ENCODE assay signal across 29 mouse cellular contexts in genomic region chr13:70836246-70836645, GRCm38 (mm10). TPM values are rescaled to one million over a fixed set of nuclear protein-coding genes. Genes with fewer than 3 reads are reported as not detected.
DNase-seq lines count a peak whose midpoint lies in the region; ATAC-seq and TF ChIP-seq lines count a peak whose summit lies in the region.
"Had no signal": no experiment of that assay in that cellular context is flagged by ENCODE, and none has a peak within 500 bp of the region (broad histone marks: within the 10 kb centered on the region; RNA-seq: fewer than 3 reads in every experiment).

No protein-coding gene starts in this region.

- no peak for ATAC-seq in kidney, postnatal 0 days (replicated peaks; ENCODE audit: low FRiP score, low read depth)
- ATAC-seq in stomach, embryonic 14.5 days (ENCODE audit: insufficient number of reproducible peaks, insufficient read depth, low FRiP score, low read depth): peak; percentile 48; the same call in 1 of the 2 replicates
- ATAC-seq in stomach, postnatal 0 days (ENCODE audit: low FRiP score, low TSS enrichment): no peak
- ATAC-seq: forebrain, embryonic 15.5 days; hindbrain, embryonic 16.5 days; intestine, embryonic 16.5 days had no signal

- peak; percentile 29 for DNase-seq in kidney, postnatal 0 days (ENCODE audit: low spot score)
- no peak for DNase-seq in kidney, adult 2 months
- DNase-seq in stomach, postnatal 0 days (ENCODE audit: low spot score): no peak
- DNase-seq in CH12.LX (ENCODE audit: extremely low read depth) (no peak), adipocyte (ENCODE audit: low spot score) (no peak)
- DNase-seq in frontal cortex, postnatal 10 days (ENCODE audit: low spot score in 2 of 2): no peak
- DNase-seq: adrenal gland, adult 2 months; adrenal gland, postnatal 14 days; cerebellum, adult 11-12 months; cerebellum, adult 8-10 months; cerebellum, postnatal 10 days; cerebellum, postnatal 36 days; embryo, embryonic 11 days; gastrocnemius, postnatal 25 days; heart, adult 18-20 months; heart, postnatal 10 days; heart, postnatal 36 days had no signal

- TF ChIP-seq RAD21 in CH12.LX (IDR thresholded peaks at IDR 0.05; ENCODE audit: low read depth, low read length): no peak

- peaks cover 16% of the 10 kb centered on the region for H3K4me1 ChIP-seq in kidney, postnatal 0 days (replicated peaks; ENCODE audit: insufficient read depth, low read length)
- no peaks in the 10 kb centered on the region for H3K4me1 ChIP-seq in kidney, adult 2 months (ENCODE audit: control insufficient read depth, insufficient read depth, low read length)
- H3K4me1 ChIP-seq in stomach, embryonic 14.5 days (ENCODE audit: control insufficient read depth, insufficient read depth, low read length): peaks cover 1% of the 10 kb centered on the region; the same call in 1 of the 2 replicates
- no peaks in the 10 kb centered on the region for H3K4me1 ChIP-seq in stomach, postnatal 0 days (replicated peaks; ENCODE audit: control insufficient read depth, insufficient read depth)
- peaks cover 0 to 14% of the 10 kb centered on the region in 2 experiments; a peak in 2 of 4 replicates for H3K4me1 ChIP-seq in CH12.LX (ENCODE audit: control insufficient read depth in 1 of 2, insufficient read depth in 2 of 2)
- H3K4me1 ChIP-seq: embryonic facial prominence, embryonic 15.5 days had no signal

- in situ Hi-C loops in CH12.LX (cut with MboI; ENCODE audit: low pct_ligation_motif_present, low pct_unique_long_range_greater_than_20kb, low sequenced_read_pairs): loop anchor here (5.0 kb wide), 1 partner anchor 194 kb away; no protein-coding TSS in a partner anchor

- no peaks in the 10 kb centered on the region for H3K27me3 ChIP-seq in kidney, postnatal 0 days (ENCODE audit: insufficient read depth, low read length)
- no peaks in the 10 kb centered on the region; the same call in 1 of the 2 replicates for H3K27me3 ChIP-seq in kidney, adult 2 months (replicated peaks; ENCODE audit: control insufficient read depth, insufficient read depth, low read length)
- peaks cover 5% of the 10 kb centered on the region; the same call in 1 of the 2 replicates for H3K27me3 ChIP-seq in stomach, embryonic 14.5 days (ENCODE audit: control insufficient read depth, insufficient read depth, low read length)
- H3K27me3 ChIP-seq in stomach, postnatal 0 days (ENCODE audit: control insufficient read depth, insufficient read depth, low read length): peaks cover 3% of the 10 kb centered on the region; the same call in 1 of the 2 replicates
- H3K27me3 ChIP-seq in CH12.LX (replicated peaks) (peaks cover 1% of the 10 kb centered on the region), myocyte (ENCODE audit: control insufficient read depth, insufficient read depth, insufficient read length) (peaks cover 10% of the 10 kb centered on the region)

- H3K4me2 ChIP-seq in kidney, postnatal 0 days (ENCODE audit: low read length): no peak overlapping the region
- no peak overlapping the region for H3K4me2 ChIP-seq in stomach, embryonic 14.5 days (replicated peaks; ENCODE audit: low read depth, low read length)
- H3K4me2 ChIP-seq in stomach, postnatal 0 days (replicated peaks; ENCODE audit: low read depth): no peak overlapping the region
- H3K4me2 ChIP-seq in CH12.LX (ENCODE audit: insufficient read depth, low read depth, poor library complexity, severe bottlenecking) (no peak overlapping the region), myocyte (ENCODE audit: low read depth) (peak overlapping the region; percentile 28)
- H3K4me2 ChIP-seq: embryonic facial prominence, embryonic 15.5 days; forebrain, embryonic 12.5 days; forebrain, embryonic 15.5 days; heart, embryonic 12.5 days; heart, embryonic 15.5 days; hindbrain, embryonic 13.5 days had no signal

- no peak for TF ChIP-seq CTCF in kidney, postnatal 0 days (IDR thresholded peaks at IDR 0.05; ENCODE audit: low read depth)
- no peak for TF ChIP-seq CTCF in kidney, adult 2 months (conservative IDR thresholded peaks at IDR 0.05; ENCODE audit: insufficient read depth, insufficient read length, low read depth, low read length)
- TF ChIP-seq CTCF in stomach, postnatal 0 days (IDR thresholded peaks at IDR 0.05; ENCODE audit: low read depth): no peak
- no peak for TF ChIP-seq CTCF in CH12.LX (conservative IDR thresholded peaks at IDR 0.05 in 1 of 2, IDR thresholded peaks at IDR 0.05 in 1 of 2; ENCODE audit: low read depth in 2 of 2, low read length in 2 of 2)

- H3K79me2 ChIP-seq in CH12.LX (replicated peaks; ENCODE audit: control insufficient read depth, extremely low read depth, insufficient read depth, poor library complexity, severe bottlenecking) (no peaks in the 10 kb centered on the region), myocyte (ENCODE audit: control insufficient read depth, insufficient read depth) (no peaks in the 10 kb centered on the region)

- H3K9ac ChIP-seq in kidney, postnatal 0 days (ENCODE audit: low read depth, low read length): no peak overlapping the region
- H3K9ac ChIP-seq in stomach, embryonic 14.5 days (replicated peaks; ENCODE audit: low read depth, low read length): no peak overlapping the region
- H3K9ac ChIP-seq in stomach, postnatal 0 days (ENCODE audit: low read length): no peak overlapping the region
- H3K9ac ChIP-seq in CH12.LX (ENCODE audit: insufficient read depth, low read depth): no peak overlapping the region
- H3K9ac ChIP-seq: embryonic facial prominence, embryonic 15.5 days; forebrain, embryonic 12.5 days; forebrain, embryonic 15.5 days; heart, embryonic 12.5 days; heart, embryonic 15.5 days; hindbrain, embryonic 13.5 days had no signal

- H3K36me3 ChIP-seq in kidney, postnatal 0 days (ENCODE audit: insufficient read depth, low read length): no peaks in the 10 kb centered on the region
- no peaks in the 10 kb centered on the region for H3K36me3 ChIP-seq in kidney, adult 2 months (ENCODE audit: control insufficient read depth, insufficient read depth, low read length)
- no peaks in the 10 kb centered on the region for H3K36me3 ChIP-seq in stomach, embryonic 14.5 days (ENCODE audit: control insufficient read depth, insufficient read depth, low read length)
- no peaks in the 10 kb centered on the region for H3K36me3 ChIP-seq in stomach, postnatal 0 days (ENCODE audit: control insufficient read depth, insufficient read depth, low read length)
- H3K36me3 ChIP-seq in CH12.LX (replicated peaks in 1 of 2; ENCODE audit: control insufficient read depth in 1 of 2, insufficient read depth in 1 of 2, low read length in 1 of 2): no peaks in the 10 kb centered on the region
- H3K36me3 ChIP-seq in myocyte (ENCODE audit: control insufficient read depth, insufficient read depth): no peaks in the 10 kb centered on the region
- H3K36me3 ChIP-seq: embryonic facial prominence, embryonic 15.5 days; forebrain, embryonic 12.5 days; forebrain, embryonic 15.5 days; heart, embryonic 12.5 days; heart, embryonic 15.5 days; hindbrain, embryonic 10.5 days; hindbrain, embryonic 13.5 days had no signal

- no peak for TF ChIP-seq EP300 in stomach, postnatal 0 days (optimal IDR thresholded peaks at IDR 0.05)
- no peak for TF ChIP-seq EP300 in CH12.LX (IDR thresholded peaks at IDR 0.05; ENCODE audit: low read length)

- no peak overlapping the region for H3K4me3 ChIP-seq in kidney, postnatal 0 days (replicated peaks; ENCODE audit: low read depth, low read length)
- H3K4me3 ChIP-seq in kidney, adult 2 months (ENCODE audit: insufficient read depth, low read depth, low read length): no peak overlapping the region
- no peak overlapping the region for H3K4me3 ChIP-seq in stomach, embryonic 14.5 days (ENCODE audit: low read depth, low read length)
- no peak overlapping the region for H3K4me3 ChIP-seq in stomach, postnatal 0 days (ENCODE audit: low read depth, low read length)
- H3K4me3 ChIP-seq in CH12.LX (replicated peaks in 1 of 3; ENCODE audit: low read depth in 2 of 3, low read length in 2 of 3, poor library complexity in 1 of 3) (no peak overlapping the region), myocyte (no peak overlapping the region)
- H3K4me3 ChIP-seq: embryonic facial prominence, embryonic 15.5 days; forebrain, embryonic 12.5 days; forebrain, embryonic 15.5 days; heart, embryonic 12.5 days; heart, embryonic 15.5 days; hindbrain, embryonic 10.5 days; hindbrain, embryonic 13.5 days had no signal

- dilution Hi-C loops in CH12.LX (cut with MboI; ENCODE audit: extremely low pct_ligation_motif_present, extremely low pct_unique_long_range_greater_than_20kb, low sequenced_read_pairs): no loop called here

- no peak overlapping the region for H3ac ChIP-seq in myocyte (ENCODE audit: control insufficient read depth, insufficient read length)

- WGBS in kidney, postnatal 0 days: 53% methylated on average over 7 of the region's 7 CpGs
- WGBS in kidney, adult 2 months: 65% methylated on average over 7 of the region's 7 CpGs
- WGBS in stomach, embryonic 14.5 days: 41% methylated on average over 7 of the region's 7 CpGs
- WGBS in stomach, postnatal 0 days: 52% methylated on average over 7 of the region's 7 CpGs

- no peak for TF ChIP-seq POLR2A in kidney, adult 2 months (IDR thresholded peaks at IDR 0.05; ENCODE audit: low read depth, low read length)
- TF ChIP-seq POLR2A in CH12.LX (IDR thresholded peaks at IDR 0.05; ENCODE audit: low read depth, low read length) (no peak), myocyte (IDR thresholded peaks at IDR 0.05; ENCODE audit: insufficient read length, low read depth) (no peak)

- H3K9me3 ChIP-seq in kidney, postnatal 0 days (replicated peaks; ENCODE audit: low read length): no peaks in the 10 kb centered on the region
- H3K9me3 ChIP-seq in stomach, embryonic 14.5 days (ENCODE audit: control insufficient read depth, low read depth, low read length): no peaks in the 10 kb centered on the region
- H3K9me3 ChIP-seq in stomach, postnatal 0 days (ENCODE audit: control insufficient read depth, low read length): no peaks in the 10 kb centered on the region
- no peaks in the 10 kb centered on the region for H3K9me3 ChIP-seq in CH12.LX (replicated peaks; ENCODE audit: low read length)
- H3K9me3 ChIP-seq: embryonic facial prominence, embryonic 15.5 days; forebrain, embryonic 12.5 days; forebrain, embryonic 15.5 days; heart, embryonic 12.5 days; heart, embryonic 15.5 days; hindbrain, embryonic 10.5 days; hindbrain, embryonic 13.5 days had no signal

- no peak overlapping the region for H3K27ac ChIP-seq in kidney, postnatal 0 days
- no peak overlapping the region for H3K27ac ChIP-seq in kidney, adult 2 months (ENCODE audit: insufficient read depth, low read depth, low read length)
- H3K27ac ChIP-seq in stomach, embryonic 14.5 days (ENCODE audit: low read length): no peak overlapping the region
- H3K27ac ChIP-seq in stomach, postnatal 0 days (replicated peaks): no peak overlapping the region
- H3K27ac ChIP-seq in CH12.LX (ENCODE audit: insufficient read depth, low read depth): no peak overlapping the region
- H3K27ac ChIP-seq: embryonic facial prominence, embryonic 15.5 days; forebrain, embryonic 12.5 days; forebrain, embryonic 15.5 days; heart, embryonic 15.5 days; hindbrain, embryonic 10.5 days; hindbrain, embryonic 13.5 days had no signal

RNA-seq across cellular contexts. Expression of gene Adamts16, which starts 5.4 kb away (rescaled TPM):
- 11.8 and 13.8 TPM in 2 replicates for polyA plus RNA-seq in kidney, postnatal 0 days (2015; fragmentation: Nextera tagmentation; extraction: Ambion mirVana)
- polyA plus RNA-seq in kidney, adult 2 months (2012; rRNA removed): 1.2 and 1.4 TPM in 2 replicates
- polyA plus RNA-seq in stomach, embryonic 14.5 days (2014; fragmentation: Nextera tagmentation; extraction: Ambion mirVana): 1.1 and 1.8 TPM in 2 replicates
- 0.69 and 0.75 TPM in 2 replicates for polyA plus RNA-seq in stomach, postnatal 0 days (2015; fragmentation: Nextera tagmentation; extraction: Ambion mirVana)
- not detected in 2 replicates for total RNA-seq in CH12.LX (2012; rRNA removed)
- total RNA-seq in CH12.LX (2014; rRNA removed): not detected in 2 replicates
- not detected in 2 replicates for polyA plus RNA-seq in CH12.LX (2012; ENCODE audit: insufficient read length, low read depth)
- polyA plus RNA-seq in myocyte (2012; fragmentation: generic; extraction: Trizol): 0.67 TPM
- total RNA-seq: heart, adult 18-20 months; heart, postnatal 36 days; MEL had no signal
